Mouse (Mus musculus) bone marrow, adult 2 months (tissue): Measurements from ENCODE around the gene Erich4.

Source experiments
- CTCF ChIP-seq: fragments of 200-500 bp; IDR thresholded peaks from 2 replicates; pipeline ENCODE4 v1.5.1; 2011; ENCODE audit warnings: low read length, control low read depth; ENCODE audit not compliant: control insufficient read depth, insufficient read depth
- POLR2A ChIP-seq: fragments of 200-500 bp; IDR thresholded peaks from 2 replicates; pipeline ENCODE4 v1.6.1; 2011; ENCODE audit warnings: low read depth, mild to moderate bottlenecking, control low read depth, low read length, borderline replicate concordance; ENCODE audit not compliant: control insufficient read depth

DNA sequence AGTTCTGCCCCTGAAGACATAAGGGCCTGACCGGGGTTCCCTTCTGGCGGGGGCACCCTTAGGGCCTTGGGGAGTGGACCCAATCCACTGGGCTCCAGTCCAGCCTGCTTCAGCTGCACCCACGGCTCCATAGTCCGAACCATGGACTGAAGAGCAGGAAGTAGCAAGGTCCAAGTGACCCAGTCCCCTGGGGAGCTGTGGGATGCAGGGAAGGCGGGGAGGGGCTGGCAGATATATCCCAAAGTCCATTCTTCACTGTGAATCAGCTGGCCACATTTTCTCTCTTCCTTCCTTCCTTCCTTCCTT lies at the start of gene Erich4:
- TF ChIP-seq CTCF = no peak
- TF ChIP-seq POLR2A = no peak
